Mouse (Mus musculus) lung, postnatal 10 days (tissue): ENCODE measurements around the gene Pafah2.

Experiments
- DNase-seq: peaks from one replicate; pipeline ENCODE4 v3.0.0; 2021

Gene Pafah2

GRCm38 (mm10) chr4:134430381-134431004 is 34.4 kb downstream of the Pafah2 start:
- peak; percentile 76 for DNase-seq

GRCm38 (mm10) chr4:134432686-134433360 is 36.7 kb downstream of the Pafah2 start:
- no peak for DNase-seq

DNA sequence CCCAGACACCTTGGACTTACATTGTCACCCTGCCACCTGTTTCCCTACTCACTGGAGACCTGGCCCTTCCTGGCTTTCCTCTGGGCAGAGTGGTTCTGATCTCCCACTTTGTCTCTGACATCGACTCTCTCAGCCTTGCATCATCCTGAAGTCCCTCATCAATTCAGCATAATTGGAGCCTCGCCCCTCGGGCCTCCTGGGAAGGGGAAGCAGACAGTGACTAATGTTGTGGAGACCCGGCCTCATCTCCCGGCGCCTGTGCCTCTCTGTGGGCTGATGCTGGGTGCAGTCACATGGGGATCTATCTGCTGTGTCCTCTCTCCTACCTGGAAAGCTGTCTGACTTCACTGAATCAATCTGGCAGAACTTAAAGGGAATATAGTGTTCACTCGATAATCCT is 40.1 kb downstream of the Pafah2 start:
- DNase-seq = no peak

DNA sequence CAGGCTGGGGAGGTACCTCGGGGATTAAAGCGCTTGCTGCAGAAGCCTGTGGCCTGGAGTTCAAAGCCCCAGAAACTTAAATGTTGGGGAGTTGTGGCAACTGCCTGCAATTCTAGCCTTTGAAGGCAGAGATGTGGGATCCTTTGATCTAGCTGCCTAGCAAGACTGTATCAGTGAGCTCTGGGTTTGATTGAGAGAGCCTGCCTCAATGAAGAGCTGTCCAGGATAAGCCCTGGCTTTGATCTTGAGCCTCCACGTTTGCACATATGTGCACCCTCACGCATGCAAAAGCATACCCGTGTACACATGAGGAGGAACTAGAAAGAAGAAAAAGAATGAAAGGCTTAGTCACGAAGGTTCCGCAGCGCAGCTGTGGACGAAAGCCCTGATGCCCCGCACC is 40.5 kb downstream of the Pafah2 start:
- DNase-seq = no peak

GRCm38 (mm10) chr4:134439119-134439518 is 43.0 kb downstream of the Pafah2 start:
- no peak for DNase-seq

DNA sequence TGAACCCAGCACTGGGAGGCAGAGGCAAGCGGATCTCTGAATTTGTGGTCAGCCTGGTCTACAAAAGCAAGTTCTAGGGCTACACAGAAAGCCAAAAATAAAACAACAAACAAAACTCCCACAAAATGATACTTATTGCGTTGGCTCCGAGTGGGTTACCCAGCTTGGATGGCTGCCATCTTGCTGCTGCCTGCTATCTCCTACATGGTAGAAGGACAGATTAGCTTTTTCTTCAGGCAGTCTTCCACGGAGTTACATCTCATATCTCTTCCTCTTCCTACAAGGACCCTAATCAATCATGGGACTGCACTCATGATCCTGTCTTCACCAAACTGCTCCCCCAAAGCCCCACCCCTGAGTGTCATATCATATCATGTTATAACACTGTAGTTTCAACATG is 43.8 kb downstream of the Pafah2 start:
- DNase-seq = no peak

- DNase-seq = no peak
These were observed 46.1 kb downstream of the Pafah2 start for GRCm38 (mm10) chr4:134442216-134442615.

GRCm38 (mm10) chr4:134443589-134443988 is 47.5 kb downstream of the Pafah2 start:
- DNase-seq = peak; percentile 62

DNA sequence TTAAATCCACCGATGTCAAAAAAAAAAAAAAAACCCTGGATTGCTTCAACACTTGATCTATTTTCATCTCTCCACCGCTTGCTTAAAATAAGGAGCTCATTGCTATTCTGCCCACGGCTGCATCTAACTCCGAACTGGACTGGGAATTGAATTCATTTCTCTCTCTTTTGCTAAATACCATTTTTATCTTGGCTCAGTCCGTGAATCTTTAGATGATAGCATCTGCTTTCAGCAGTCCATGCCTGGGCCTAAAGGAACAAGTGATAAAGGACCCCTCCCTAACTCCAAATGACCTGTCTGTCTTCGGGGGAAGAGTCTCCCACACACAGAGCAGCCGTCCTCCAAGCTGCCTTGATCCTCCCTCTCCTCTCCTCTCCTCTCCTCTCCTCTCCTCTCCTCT is 48.8 kb downstream of the Pafah2 start:
- DNase-seq = no peak

GRCm38 (mm10) chr4:134445489-134445888 is 49.4 kb downstream of the Pafah2 start:
- DNase-seq = no peak

- peak; percentile 36 for DNase-seq
These were observed 51.8 kb downstream of the Pafah2 start for GRCm38 (mm10) chr4:134447966-134448365.

DNA sequence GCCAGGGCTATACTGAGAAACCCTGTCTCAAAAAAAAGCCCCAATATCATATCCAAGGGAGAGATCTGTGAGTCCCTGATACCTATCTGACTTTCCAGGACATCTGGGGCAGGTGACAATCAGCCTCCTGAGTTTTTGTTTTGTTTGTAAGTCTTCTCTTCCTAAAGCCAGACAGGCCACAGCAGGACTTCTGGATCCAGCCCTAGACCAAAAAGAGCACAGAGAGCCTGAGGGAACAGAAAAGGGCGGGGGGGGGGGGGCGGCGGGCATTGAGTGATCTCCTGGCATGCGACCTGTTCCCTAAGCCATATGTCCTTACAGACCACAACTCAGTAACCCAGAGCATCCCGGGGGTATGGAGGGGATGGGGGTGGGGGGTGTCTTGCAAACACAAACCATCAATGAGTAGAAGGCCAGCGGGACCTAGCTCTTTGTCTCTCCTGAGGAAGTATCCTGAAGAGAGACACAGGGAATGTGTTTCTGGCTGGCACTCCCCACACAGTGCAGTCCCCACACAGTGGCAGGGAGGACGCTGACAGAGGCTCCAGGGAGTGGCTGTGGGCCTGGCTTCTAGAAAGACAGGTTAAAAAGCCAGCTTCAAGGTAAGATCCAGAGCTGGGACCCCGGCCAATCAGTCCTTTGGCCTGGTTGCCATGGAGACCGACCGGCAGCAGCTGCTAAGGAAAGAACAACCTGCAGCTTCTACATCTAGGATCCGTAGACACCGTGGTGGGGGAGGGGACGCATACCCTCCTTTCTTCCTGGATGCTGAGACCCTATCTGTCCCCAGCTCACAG is 53.7 kb downstream of the Pafah2 start:
- no peak for DNase-seq

- peak; percentile 36 for DNase-seq
These were observed 54.5 kb downstream of the Pafah2 start for GRCm38 (mm10) chr4:134450392-134451195.

GRCm38 (mm10) chr4:134451484-134451883 is 55.4 kb downstream of the Pafah2 start:
- no peak for DNase-seq

DNA sequence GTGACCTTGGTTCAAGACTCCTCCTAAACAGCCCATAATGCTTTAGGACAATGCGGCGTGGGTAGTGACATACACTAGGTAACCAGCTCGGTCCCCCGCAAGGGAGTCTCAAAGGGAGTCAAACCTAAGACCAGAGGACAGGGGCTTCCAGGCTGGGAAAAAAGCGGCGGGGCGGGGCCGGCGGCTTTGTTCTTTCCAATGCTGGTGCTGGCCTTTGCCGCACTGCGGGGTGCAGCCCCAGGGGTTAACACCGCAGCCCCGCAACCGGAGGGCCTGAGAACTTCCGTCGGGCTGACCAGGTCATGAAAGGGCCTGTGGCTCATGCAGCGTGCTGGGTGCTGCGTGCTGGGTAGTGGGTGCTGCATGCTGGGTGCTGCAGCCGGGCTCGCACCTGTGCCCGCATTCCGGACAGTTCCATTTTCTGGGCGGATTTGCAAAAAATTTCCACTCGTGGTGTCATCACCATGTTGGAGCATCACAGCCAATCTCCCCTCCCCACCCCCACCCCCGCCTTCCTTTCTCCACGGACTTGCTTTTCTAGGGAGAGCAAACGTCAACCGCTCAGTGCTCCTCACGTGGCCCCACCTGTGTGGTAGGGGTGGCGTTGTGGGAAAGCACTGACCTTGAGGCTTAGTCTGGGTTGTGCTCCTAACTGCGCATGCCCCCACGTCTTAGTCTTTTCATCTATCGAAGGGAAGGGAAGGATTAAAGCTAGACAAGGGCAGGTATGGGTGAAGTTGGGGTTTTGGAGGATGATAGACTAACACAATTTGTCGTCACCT is 57.7 kb downstream of the Pafah2 start:
- no peak for DNase-seq

DNA sequence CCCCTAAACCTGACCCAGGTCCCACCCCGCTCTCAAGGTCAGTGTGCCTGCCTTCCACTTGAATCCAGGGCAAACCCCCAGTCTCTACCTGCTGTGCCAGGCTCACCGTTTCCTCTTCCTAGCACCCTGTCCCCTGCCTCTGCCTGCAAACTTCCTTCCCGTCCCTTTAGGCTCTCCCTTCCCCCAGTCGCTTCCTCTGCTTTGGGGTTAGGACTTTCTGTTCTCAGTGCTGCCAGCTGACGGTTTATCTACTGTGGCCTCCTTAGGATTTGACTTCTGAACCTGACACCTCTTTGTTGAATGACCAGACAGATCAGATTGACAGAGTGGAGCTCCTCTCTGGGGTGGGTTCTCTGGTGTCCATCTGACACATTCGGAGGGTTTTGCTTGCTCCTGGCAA is 59.2 kb downstream of the Pafah2 start:
- peak; percentile 63 for DNase-seq

DNA sequence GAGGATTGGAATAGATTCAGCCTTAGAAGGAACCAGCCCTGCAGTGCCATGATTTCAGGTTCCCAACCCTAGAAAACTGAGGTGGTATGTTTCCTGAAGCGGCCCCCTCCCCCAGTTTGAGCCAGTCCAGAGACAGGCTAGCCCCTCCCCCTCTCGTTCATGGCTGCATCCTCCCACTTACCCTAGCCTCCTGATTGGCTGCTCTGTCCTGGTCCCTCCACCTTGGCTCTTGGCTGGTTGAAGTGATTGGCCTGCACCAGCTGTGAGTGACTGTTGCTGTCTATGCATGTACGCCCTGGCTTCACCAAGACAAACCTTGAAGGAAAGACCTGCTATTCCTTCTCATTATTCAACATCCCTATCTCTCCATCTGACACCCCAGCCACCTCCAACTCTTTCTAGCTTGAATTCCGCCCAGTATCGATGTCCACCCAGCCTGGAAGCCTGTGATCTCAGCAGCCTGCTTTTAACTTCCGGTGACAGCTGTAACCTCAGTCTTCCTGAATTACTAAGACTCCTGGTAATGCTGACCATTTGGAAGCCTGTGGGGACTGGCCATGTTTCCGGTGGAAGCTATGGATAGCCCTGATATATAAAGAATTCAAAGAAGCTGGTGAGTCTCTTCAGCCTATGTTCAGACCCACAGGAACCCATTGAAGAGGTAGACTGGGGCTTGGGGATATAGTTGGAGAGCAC is 61.2 kb downstream of the Pafah2 start:
- DNase-seq = no peak

DNA sequence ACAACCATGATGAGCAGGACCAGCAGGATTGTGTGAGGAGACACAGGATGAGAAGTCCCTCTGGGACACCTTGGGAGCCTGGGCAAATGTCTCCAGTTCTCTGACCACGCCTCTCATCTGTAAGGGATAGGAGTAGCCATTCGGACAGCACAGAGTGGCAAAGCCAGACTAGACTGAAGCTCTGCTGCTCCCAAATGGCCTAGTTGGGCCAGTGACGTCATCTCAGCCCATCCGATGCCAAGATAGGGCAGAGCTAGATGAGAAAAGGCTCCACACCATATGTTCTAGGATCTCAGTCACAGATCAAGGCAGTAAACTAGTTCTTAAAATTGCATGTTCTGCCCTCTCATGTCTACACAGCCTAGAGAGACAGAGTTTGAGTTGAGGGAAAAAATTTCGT is 62.7 kb downstream of the Pafah2 start:
- no peak for DNase-seq

DNA sequence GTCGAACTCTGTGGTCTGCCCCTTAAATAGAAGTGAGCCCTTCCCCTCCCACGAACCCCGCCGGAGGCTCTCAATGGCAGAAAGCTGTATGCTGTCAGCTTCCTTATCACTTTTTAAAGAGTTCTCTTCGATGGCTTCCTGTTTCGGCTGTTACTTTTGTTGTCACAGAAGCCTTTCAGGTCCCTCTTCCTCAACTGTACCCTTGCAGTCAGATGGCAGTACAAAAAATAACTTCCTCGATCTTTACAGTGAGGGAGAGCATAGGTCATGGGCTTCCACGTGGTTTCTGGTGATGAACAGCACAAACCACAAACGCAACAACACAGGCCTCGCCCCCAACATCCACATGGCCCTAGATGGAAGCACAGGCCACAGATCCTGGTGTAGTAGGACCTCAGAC is 64.2 kb downstream of the Pafah2 start:
- no peak for DNase-seq

- DNase-seq = no peak
These were observed 65.1 kb downstream of the Pafah2 start for GRCm38 (mm10) chr4:134461252-134461651.

DNA sequence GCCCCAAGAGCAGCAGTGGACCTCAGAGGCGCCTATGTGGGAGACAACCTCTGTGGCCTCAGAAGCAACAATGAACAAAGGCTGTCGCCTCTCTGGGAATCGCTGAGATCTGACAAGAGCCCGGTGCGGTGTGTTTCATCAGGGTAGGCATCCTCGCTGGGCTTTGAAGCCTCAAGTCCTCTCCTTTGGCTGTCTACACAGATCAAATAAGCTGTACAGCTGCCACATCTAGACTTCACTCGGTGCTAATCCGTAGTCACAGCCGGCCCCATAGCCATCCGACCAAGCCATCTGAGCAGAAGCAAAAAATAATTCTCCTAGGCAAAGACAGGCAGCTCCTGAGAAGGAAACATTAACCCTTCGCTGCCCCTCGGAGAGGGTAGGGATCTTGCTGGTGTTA is 69.7 kb downstream of the Pafah2 start:
- no peak for DNase-seq
